Mouse (Mus musculus) bone marrow, adult 2 months (tissue): ENCODE measurements around the gene Nsun7.

Experiments used
- CTCF ChIP-seq: fragments of 200-500 bp; IDR thresholded peaks from 2 replicates; pipeline ENCODE4 v1.5.1; 2011; ENCODE audit warnings: low read length, control low read depth; ENCODE audit not compliant: control insufficient read depth, insufficient read depth
- POLR2A ChIP-seq: fragments of 200-500 bp; IDR thresholded peaks from 2 replicates; pipeline ENCODE4 v1.6.1; 2011; ENCODE audit warnings: low read depth, mild to moderate bottlenecking, control low read depth, low read length, borderline replicate concordance; ENCODE audit not compliant: control insufficient read depth

DNA sequence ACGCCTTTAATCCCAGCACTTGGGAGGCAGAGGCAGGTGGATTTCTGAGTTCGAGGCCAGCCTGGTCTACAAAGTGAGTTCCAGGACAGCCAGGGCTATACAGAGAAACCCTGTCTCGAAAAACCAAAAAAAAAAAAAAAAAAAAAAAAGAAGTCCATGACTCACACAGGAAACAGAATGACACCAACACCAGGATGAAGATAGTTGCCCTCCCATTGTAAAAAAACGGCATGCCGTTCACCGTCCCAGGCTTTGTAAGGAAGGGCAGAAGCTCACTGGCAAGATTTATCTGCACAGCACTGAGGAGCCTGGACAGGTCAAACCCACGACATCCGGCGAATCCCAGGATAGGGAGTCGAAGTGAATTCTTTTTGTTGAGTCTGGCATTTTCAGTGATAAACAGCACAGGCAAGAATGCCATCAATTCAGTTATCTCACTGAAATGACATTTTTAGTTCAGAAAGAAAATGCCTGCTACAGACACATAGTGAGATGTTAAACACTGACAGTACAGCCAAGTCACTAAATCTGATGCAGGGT, 13.7 kb upstream of the Nsun7 start:
- TF ChIP-seq POLR2A (no peak), CTCF (no peak)
